Mouse (Mus musculus) layer of hippocampus, adult 9-10 months (tissue): ENCODE data around the gene 2610021A01Rik.
"Not testable (repeated sequence)": the region's sequence is repeated elsewhere in the genome, so short reads cannot be mapped to it uniquely, and the experiment has no call there.

ENCODE experiments used
- DNase-seq: peaks from one replicate; pipeline ENCODE4 v3.0.0; 2022; ENCODE audit warnings: low spot score

2610021A01Rik gene

GRCm38 (mm10) chr7:41599034-41599813, at the start of gene 2610021A01Rik:
2610021A01Rik (plus strand) TSS chr7:41599230.
- DNase-seq = peak; percentile 89

- no peak for DNase-seq
Observed at GRCm38 (mm10) chr7:41560681-41561080, 38.3 kb upstream of the 2610021A01Rik start.

GRCm38 (mm10) chr7:41573562-41573961, 25.5 kb upstream of the 2610021A01Rik start, which contains the start of gene Gm6871:
Gm6871 (minus strand) TSS chr7:41573662.
- DNase-seq = not testable (repeated sequence)

- DNase-seq = no peak
Observed at GRCm38 (mm10) chr7:41577956-41578355, 21.1 kb upstream of the 2610021A01Rik start.

- no peak for DNase-seq
Observed at GRCm38 (mm10) chr7:41582028-41582427, 17.0 kb upstream of the 2610021A01Rik start.

GRCm38 (mm10) chr7:41587831-41588230, 11.2 kb upstream of the 2610021A01Rik start:
- not testable (repeated sequence) for DNase-seq

- DNase-seq = no peak
Observed at GRCm38 (mm10) chr7:41598615-41599014, 415 bp upstream of the 2610021A01Rik start.

- DNase-seq = no peak
Observed at GRCm38 (mm10) chr7:41599932-41600548, 1.0 kb downstream of the 2610021A01Rik start.

- no peak for DNase-seq
Observed at GRCm38 (mm10) chr7:41611654-41612053, 12.6 kb downstream of the 2610021A01Rik start.

- not testable (repeated sequence) for DNase-seq
Observed at GRCm38 (mm10) chr7:41616241-41616640, 17.2 kb downstream of the 2610021A01Rik start.

- peak; percentile 97 for DNase-seq
Observed at GRCm38 (mm10) chr7:41632409-41633220, 33.6 kb downstream of the 2610021A01Rik start, which contains the start of gene Zfp788. Zfp788 (plus strand) TSS chr7:41633203.

GRCm38 (mm10) chr7:41633221-41633984, 34.4 kb downstream of the 2610021A01Rik start:
- peak; percentile 95 for DNase-seq

- not testable (repeated sequence) for DNase-seq
Observed at GRCm38 (mm10) chr7:41674326-41674725, 75.3 kb downstream of the 2610021A01Rik start.
